Mouse (Mus musculus): ENCODE data around the gene Cdh4. TPM values are rescaled to one million over a fixed set of nuclear protein-coding genes. Genes with fewer than 3 reads are reported as not detected.

The Cdh4 gene
- total RNA-seq, 2 experiments from 2014 or later, result 5.2 to 11.7 TPM

GRCm38 (mm10) chr2:179863266-179863665, 421.0 kb downstream of the Cdh4 start:
- Histone ChIP-seq H3K4me3 (no peak overlapping the region), H3K27ac (no peak overlapping the region)
- TF ChIP-seq CTCF (IDR thresholded peaks at IDR 0.05), result peak; percentile 59
- no peak for DNase-seq
- intact Hi-C loops (cut with DNase I), result no loop called here

GRCm38 (mm10) chr2:179865097-179865496, 422.9 kb downstream of the Cdh4 start:
- intact Hi-C loops (cut with DNase I), result no loop called here
- TF ChIP-seq CTCF (IDR thresholded peaks at IDR 0.05), result no peak
- H3K27ac ChIP-seq, result no peak overlapping the region
- DNase-seq, result no peak
- no peak overlapping the region for H3K4me3 ChIP-seq

GRCm38 (mm10) chr2:179867669-179868068, 425.4 kb downstream of the Cdh4 start:
- TF ChIP-seq CTCF (IDR thresholded peaks at IDR 0.05), result no peak
- Histone ChIP-seq H3K4me3 (no peak overlapping the region), H3K27ac (peak overlapping the region; percentile 60)
- no peak for DNase-seq
- intact Hi-C loops (cut with DNase I), result no loop called here

GRCm38 (mm10) chr2:179869871-179870270, 427.6 kb downstream of the Cdh4 start:
- no peak for DNase-seq
- intact Hi-C loops (cut with DNase I), result no loop called here
- H3K27ac ChIP-seq, result no peak overlapping the region
- no peak for TF ChIP-seq CTCF (IDR thresholded peaks at IDR 0.05)
- H3K4me3 ChIP-seq, result no peak overlapping the region

- Histone ChIP-seq H3K27ac (no peak overlapping the region), H3K4me3 (no peak overlapping the region)
- peak; percentile 45 for DNase-seq
- intact Hi-C loops (cut with DNase I), result no loop called here
- peak; percentile 56 for TF ChIP-seq CTCF (IDR thresholded peaks at IDR 0.05)
Measured at GRCm38 (mm10) chr2:179872724-179873123, 430.5 kb downstream of the Cdh4 start.

- TF ChIP-seq CTCF (IDR thresholded peaks at IDR 0.05), result peak; percentile 70
- intact Hi-C loops (cut with DNase I), result no loop called here
- peak; percentile 37 for DNase-seq
- H3K4me3 ChIP-seq, result no peak overlapping the region
- no peak overlapping the region for H3K27ac ChIP-seq
Measured at GRCm38 (mm10) chr2:179873315-179873714, 431.1 kb downstream of the Cdh4 start.

- Histone ChIP-seq H3K4me3 (no peak overlapping the region), H3K27ac (no peak overlapping the region)
- peak; percentile 86 for TF ChIP-seq CTCF (IDR thresholded peaks at IDR 0.05)
- DNase-seq, result peak; percentile 70
- intact Hi-C loops (cut with DNase I), result loop anchor here (2.0 to 5.0 kb wide), 4 partner anchors 44 to 1368 kb away; no protein-coding TSS in a partner anchor
Measured at GRCm38 (mm10) chr2:179875147-179875546, 432.9 kb downstream of the Cdh4 start.

- DNase-seq, result peak; percentile 61
- intact Hi-C loops (cut with DNase I), result loop anchor here (5.0 kb wide), 2 partner anchors 1120 to 1370 kb away; no protein-coding TSS in a partner anchor
- TF ChIP-seq CTCF (IDR thresholded peaks at IDR 0.05), result peak; percentile 82
- Histone ChIP-seq H3K4me3 (no peak overlapping the region), H3K27ac (no peak overlapping the region)
Measured at GRCm38 (mm10) chr2:179877551-179878215, 435.5 kb downstream of the Cdh4 start.

- TF ChIP-seq CTCF (IDR thresholded peaks at IDR 0.05), result no peak
- H3K4me3 ChIP-seq, result no peak overlapping the region
- intact Hi-C loops (cut with DNase I), result no loop called here
- H3K27ac ChIP-seq, result no peak overlapping the region
- DNase-seq, result peak; percentile 62
Measured at GRCm38 (mm10) chr2:179884561-179884960, 442.3 kb downstream of the Cdh4 start.

GRCm38 (mm10) chr2:179891048-179891447, 448.8 kb downstream of the Cdh4 start:
- Histone ChIP-seq H3K4me3 (no peak overlapping the region), H3K27ac (peak overlapping the region; percentile 61)
- intact Hi-C loops (cut with DNase I), result loop anchor here (10.0 kb wide), 1 partner anchor 534 kb away; no protein-coding TSS in a partner anchor
- DNase-seq, result peak; percentile 54
- no peak for TF ChIP-seq CTCF (IDR thresholded peaks at IDR 0.05)

- intact Hi-C loops (cut with DNase I), result loop anchor here (10.0 kb wide), 1 partner anchor 528 kb away; no protein-coding TSS in a partner anchor
- H3K4me3 ChIP-seq, result no peak overlapping the region
- no peak for TF ChIP-seq CTCF (IDR thresholded peaks at IDR 0.05)
- H3K27ac ChIP-seq, result no peak overlapping the region
- DNase-seq, result peak; percentile 43
Measured at GRCm38 (mm10) chr2:179896949-179897348, 454.7 kb downstream of the Cdh4 start.

GRCm38 (mm10) chr2:179912911-179913310, 470.7 kb downstream of the Cdh4 start:
- TF ChIP-seq CTCF (IDR thresholded peaks at IDR 0.05), result no peak
- no peak for DNase-seq
- H3K27ac ChIP-seq, result no peak overlapping the region
- intact Hi-C loops (cut with DNase I), result loop anchor here (10.0 kb wide), 1 partner anchor 342 kb away; the partner anchor contains the start of gene Rps21
- no peak overlapping the region for H3K4me3 ChIP-seq

- DNase-seq, result no peak
- no peak for TF ChIP-seq CTCF (IDR thresholded peaks at IDR 0.05)
- Histone ChIP-seq H3K27ac (no peak overlapping the region), H3K4me3 (no peak overlapping the region)
- intact Hi-C loops (cut with DNase I), result loop anchor here (10.0 kb wide), 1 partner anchor 341 kb away; the partner anchor contains the start of gene Rps21
Measured at GRCm38 (mm10) chr2:179913349-179913748, 471.1 kb downstream of the Cdh4 start.
